Mouse (Mus musculus) kidney, postnatal 25 days (tissue): Measurements from ENCODE around the gene Lipm.

Source experiments
- DNase-seq, 2 experiments: peaks; one replicate each; pipeline ENCODE4 v3.0.0; 2021; ENCODE audit warnings: mixed read lengths in 2 of 2

Lipm gene

DNA sequence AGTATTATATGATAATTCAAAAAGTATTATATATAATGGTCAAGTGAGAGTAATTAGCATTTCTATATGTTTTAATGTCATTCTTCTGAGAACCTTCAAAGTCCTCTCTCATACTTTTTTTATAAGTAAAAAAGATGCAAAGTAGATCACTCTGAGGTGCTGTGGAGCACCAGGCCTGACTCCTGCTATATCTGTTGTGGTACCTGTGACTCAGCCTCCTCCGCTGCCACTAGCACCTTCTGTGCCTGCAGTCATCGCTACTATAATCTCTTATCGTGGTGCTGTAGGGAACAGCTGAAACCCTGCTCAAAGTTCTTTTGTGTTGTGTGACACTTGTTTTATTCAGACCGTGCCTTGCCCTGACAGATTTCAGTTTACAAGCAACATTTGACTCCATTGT, 65.7 kb downstream of the Lipm start:
- DNase-seq, result no peak

DNA sequence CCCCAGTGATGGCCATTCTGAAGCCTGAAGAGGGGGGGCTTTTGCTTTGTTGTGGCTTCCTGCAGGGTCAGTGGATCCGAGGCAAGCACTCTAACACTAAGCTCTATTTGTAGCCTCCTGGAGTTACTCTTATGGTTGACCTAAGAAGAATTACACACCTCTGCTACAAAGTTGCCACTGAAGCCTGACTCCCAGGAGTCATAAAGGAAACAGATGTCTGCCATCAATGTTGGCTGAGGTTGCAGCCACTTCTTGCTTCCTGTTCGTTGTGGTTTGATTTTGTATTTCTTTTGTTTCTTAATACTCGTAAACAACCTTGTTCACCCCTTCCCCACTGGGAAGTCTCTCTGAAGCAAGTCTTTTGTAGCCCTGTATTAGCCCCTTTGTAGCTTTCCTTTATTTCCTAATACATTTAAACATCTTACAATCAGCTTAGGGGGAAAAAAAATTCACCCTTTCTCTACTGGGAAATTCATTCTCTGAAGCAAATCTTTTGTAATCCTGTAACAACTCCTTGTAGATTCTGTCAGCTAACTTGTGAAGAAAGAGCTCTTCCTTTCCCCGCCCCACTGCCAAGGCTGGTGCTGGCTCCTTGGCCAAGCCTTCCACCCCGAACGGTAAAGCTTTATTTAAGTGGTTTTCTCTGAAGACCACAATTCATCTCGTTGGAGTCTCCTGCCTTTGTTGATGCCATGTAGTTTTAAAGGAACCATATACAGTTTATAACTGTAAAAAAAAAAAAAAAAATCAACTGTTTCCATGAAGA, 67.3 kb downstream of the Lipm start:
- no peak for DNase-seq

DNA sequence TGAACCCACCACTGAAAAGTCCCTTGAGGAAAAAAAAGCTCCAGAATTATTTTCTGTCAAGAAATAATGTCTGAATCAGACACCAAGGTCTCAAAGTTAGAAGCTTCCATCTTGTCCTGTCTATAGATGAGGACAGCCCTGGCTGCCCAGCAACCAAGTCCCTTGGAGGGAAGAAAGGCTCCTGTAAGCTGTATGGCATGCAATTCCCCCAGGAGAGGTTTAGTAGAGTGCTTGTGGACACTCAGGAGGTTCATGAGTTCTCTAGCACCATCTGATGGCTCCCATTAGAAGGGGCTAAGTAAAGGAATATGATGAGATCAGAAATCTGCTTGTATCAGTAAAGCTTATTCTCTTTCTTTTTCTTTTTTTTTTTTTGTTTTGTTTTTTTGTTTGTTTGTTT, 68.4 kb downstream of the Lipm start:
- DNase-seq, result no peak

DNA sequence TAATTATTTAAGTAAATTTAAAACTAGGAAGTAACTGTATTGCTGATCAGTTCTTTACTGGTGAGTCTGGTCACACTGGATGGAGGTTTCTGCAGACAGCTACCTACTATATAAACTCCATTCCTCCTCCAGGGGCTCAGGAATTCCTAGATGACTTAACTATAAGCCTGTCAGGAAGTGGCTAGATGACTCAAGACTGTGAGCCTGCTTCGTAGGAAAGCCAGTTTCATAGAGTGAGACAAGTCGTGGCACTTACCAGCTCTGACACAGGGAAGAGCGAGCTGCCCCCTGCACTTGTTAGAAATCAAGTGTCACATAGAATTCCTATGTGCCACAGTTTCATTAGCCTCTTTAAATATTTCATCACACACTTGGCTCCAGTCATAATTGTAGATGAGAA, 70.4 kb downstream of the Lipm start:
- DNase-seq, result no peak
